Mouse (Mus musculus): Measurements from ENCODE around the gene Tcl1b1. TPM values are rescaled to one million over a fixed set of nuclear protein-coding genes. Genes with fewer than 3 reads are reported as not detected.
A peak's percentile ranks its signal among the peaks of the same experiment; 100 is the strongest.
"Not testable (repeated sequence)": the region's sequence is repeated elsewhere in the genome, so short reads cannot be mapped to it uniquely, and the experiment has no call there.

Gene Tcl1b1
- not detected in 2 replicates for polyA plus RNA-seq (2015; fragmentation: Nextera tagmentation; extraction: Ambion mirVana)

- no peaks in the 10 kb centered on the region for H3K4me1 ChIP-seq (replicated peaks)
- no peak for ATAC-seq (ENCODE audit: low read depth)
- 75% methylated on average over 4 of the region's 4 CpGs for WGBS
- H3K27ac ChIP-seq (replicated peaks): no peak within 1 kb of the TSS
- no peaks in the 10 kb centered on the region for H3K9me3 ChIP-seq
- no peak within 1 kb of the TSS for H3K4me3 ChIP-seq
- no peak within 1 kb of the TSS for H3K9ac ChIP-seq
- H3K4me2 ChIP-seq: no peak within 1 kb of the TSS
- no peaks in the 10 kb centered on the region for H3K27me3 ChIP-seq
- no peaks in the 10 kb centered on the region for H3K36me3 ChIP-seq
Measured at GRCm38 (mm10) chr12:105159390-105159789, at the start of gene Tcl1b1. Tcl1b1 (plus strand) TSS chr12:105159690.

DNA sequence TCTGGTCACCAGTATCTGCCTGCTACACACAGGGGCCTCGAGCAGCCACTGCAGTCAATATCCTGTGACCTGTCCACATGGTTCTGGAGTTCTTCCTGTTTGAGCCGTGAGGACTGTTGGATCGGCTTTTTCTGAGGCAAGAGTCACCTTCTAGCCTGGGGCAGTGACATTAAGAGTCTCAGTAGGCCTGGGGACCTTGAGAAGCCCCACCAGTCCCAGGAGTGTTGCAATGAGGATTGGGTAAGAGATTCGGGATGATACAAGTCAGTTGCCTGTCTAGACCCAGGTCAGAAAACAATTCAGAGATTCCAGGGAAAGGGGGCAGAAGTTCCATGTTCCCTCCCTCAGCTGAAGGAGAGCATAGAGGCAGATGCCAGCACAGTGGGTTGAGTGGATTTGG is 49.7 kb upstream of the Tcl1b1 start:
- no peaks in the 10 kb centered on the region for H3K36me3 ChIP-seq
- H3K27ac ChIP-seq (replicated peaks): no peak overlapping the region
- WGBS: 80% methylated on average over 4 of the region's 4 CpGs
- ATAC-seq (ENCODE audit: low read depth): no peak
- H3K9me3 ChIP-seq: no peaks in the 10 kb centered on the region
- peaks cover 25% of the 10 kb centered on the region for H3K4me1 ChIP-seq (replicated peaks)
- H3K27me3 ChIP-seq: 0 out of 2 replicates have a peak, but pooled peaks cover 5% of the 10 kb centered on the region
- no peak overlapping the region for H3K4me3 ChIP-seq
- H3K9ac ChIP-seq: no peak overlapping the region
- H3K4me2 ChIP-seq: no peak overlapping the region

- Histone ChIP-seq H3K27ac (replicated peaks) (peak overlapping the region; percentile 82), H3K9me3 (no peaks in the 10 kb centered on the region), H3K36me3 (no peaks in the 10 kb centered on the region), H3K4me3 (no peak overlapping the region), H3K27me3 (no peaks in the 10 kb centered on the region), H3K4me2 (peak overlapping the region; percentile 20; the same call in 1 of the 2 replicates), H3K4me1 (replicated peaks) (peaks cover 25% of the 10 kb centered on the region), H3K9ac (no peak overlapping the region; the same call in 1 of the 2 replicates)
- WGBS: 29% methylated on average over 13 of the region's 13 CpGs
- ATAC-seq (ENCODE audit: low read depth): peak; percentile 69
Measured at GRCm38 (mm10) chr12:105112321-105112988, 47.0 kb upstream of the Tcl1b1 start.

GRCm38 (mm10) chr12:105116648-105117047 is 42.8 kb upstream of the Tcl1b1 start:
- Histone ChIP-seq H3K4me3 (no peak overlapping the region), H3K36me3 (no peaks in the 10 kb centered on the region), H3K27me3 (no peaks in the 10 kb centered on the region), H3K4me2 (no peak overlapping the region), H3K9me3 (no peaks in the 10 kb centered on the region), H3K9ac (no peak overlapping the region), H3K4me1 (replicated peaks) (peaks cover 17% of the 10 kb centered on the region), H3K27ac (replicated peaks) (no peak overlapping the region)
- no peak for ATAC-seq (ENCODE audit: low read depth)
- 92% methylated on average over 1 of the region's 1 CpGs for WGBS

- H3K4me3 ChIP-seq: no peak overlapping the region
- H3K9me3 ChIP-seq: no peaks in the 10 kb centered on the region
- WGBS: 85% methylated on average over 6 of the region's 6 CpGs
- H3K4me2 ChIP-seq: no peak overlapping the region
- H3K9ac ChIP-seq: no peak overlapping the region
- H3K27me3 ChIP-seq: no peaks in the 10 kb centered on the region
- no peak for ATAC-seq (ENCODE audit: low read depth)
- no peak overlapping the region for H3K27ac ChIP-seq (replicated peaks)
- H3K4me1 ChIP-seq (replicated peaks): no peaks in the 10 kb centered on the region
- no peaks in the 10 kb centered on the region for H3K36me3 ChIP-seq
Measured at GRCm38 (mm10) chr12:105125362-105125761, 34.1 kb upstream of the Tcl1b1 start.

GRCm38 (mm10) chr12:105126516-105126915 is 33.0 kb upstream of the Tcl1b1 start:
- H3K4me1 ChIP-seq (replicated peaks): no peaks in the 10 kb centered on the region
- H3K4me3 ChIP-seq: no peak overlapping the region
- no peaks in the 10 kb centered on the region for H3K9me3 ChIP-seq
- H3K27me3 ChIP-seq: no peaks in the 10 kb centered on the region
- ATAC-seq (ENCODE audit: low read depth): no peak
- WGBS: 43% methylated on average over 4 of the region's 4 CpGs
- no peak overlapping the region for H3K9ac ChIP-seq
- H3K36me3 ChIP-seq: no peaks in the 10 kb centered on the region
- no peak overlapping the region for H3K4me2 ChIP-seq
- H3K27ac ChIP-seq (replicated peaks): no peak overlapping the region

DNA sequence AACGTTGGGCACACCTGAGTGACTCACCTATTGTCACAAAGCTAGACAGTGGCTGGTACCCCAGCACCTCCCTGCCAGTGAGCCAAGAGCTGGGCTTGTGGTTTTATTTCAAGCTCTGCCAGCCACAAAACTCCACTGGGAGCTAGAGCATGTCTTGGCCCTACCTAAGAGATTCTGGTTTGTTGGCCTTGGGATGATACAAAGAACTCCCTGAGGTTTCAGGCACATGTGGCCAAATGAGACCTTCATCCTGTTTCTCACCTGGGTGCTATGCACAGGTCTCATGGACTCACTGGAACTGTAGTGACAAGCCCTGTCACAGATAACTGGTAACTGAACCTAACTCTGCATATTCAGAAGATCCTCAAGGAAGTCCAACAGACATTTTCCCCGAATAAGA is 31.9 kb upstream of the Tcl1b1 start:
- no peak for ATAC-seq (ENCODE audit: low read depth)
- 91% methylated on average over 2 of the region's 2 CpGs for WGBS
- no peak overlapping the region for H3K4me2 ChIP-seq
- H3K4me3 ChIP-seq: no peak overlapping the region
- H3K4me1 ChIP-seq (replicated peaks): no peaks in the 10 kb centered on the region
- H3K9ac ChIP-seq: no peak overlapping the region
- H3K9me3 ChIP-seq: no peaks in the 10 kb centered on the region
- no peaks in the 10 kb centered on the region for H3K36me3 ChIP-seq
- no peaks in the 10 kb centered on the region for H3K27me3 ChIP-seq
- H3K27ac ChIP-seq (replicated peaks): no peak overlapping the region

GRCm38 (mm10) chr12:105129494-105130205 is 29.8 kb upstream of the Tcl1b1 start:
- H3K27me3 ChIP-seq; H3K36me3 ChIP-seq; H3K9ac ChIP-seq; H3K4me1 ChIP-seq (replicated peaks); H3K27ac ChIP-seq (replicated peaks); H3K4me2 ChIP-seq; H3K9me3 ChIP-seq; H3K4me3 ChIP-seq; ATAC-seq (ENCODE audit: low read depth): not testable (repeated sequence)
- 56% methylated on average over 3 of the region's 3 CpGs for WGBS

- not testable (repeated sequence) for H3K9me3 ChIP-seq; H3K4me2 ChIP-seq; ATAC-seq (ENCODE audit: low read depth); H3K4me1 ChIP-seq (replicated peaks); H3K4me3 ChIP-seq; H3K36me3 ChIP-seq; H3K27ac ChIP-seq (replicated peaks); H3K27me3 ChIP-seq; H3K9ac ChIP-seq
- 62% methylated on average over 2 of the region's 2 CpGs for WGBS
Measured at GRCm38 (mm10) chr12:105134167-105134566, 25.3 kb upstream of the Tcl1b1 start.

DNA sequence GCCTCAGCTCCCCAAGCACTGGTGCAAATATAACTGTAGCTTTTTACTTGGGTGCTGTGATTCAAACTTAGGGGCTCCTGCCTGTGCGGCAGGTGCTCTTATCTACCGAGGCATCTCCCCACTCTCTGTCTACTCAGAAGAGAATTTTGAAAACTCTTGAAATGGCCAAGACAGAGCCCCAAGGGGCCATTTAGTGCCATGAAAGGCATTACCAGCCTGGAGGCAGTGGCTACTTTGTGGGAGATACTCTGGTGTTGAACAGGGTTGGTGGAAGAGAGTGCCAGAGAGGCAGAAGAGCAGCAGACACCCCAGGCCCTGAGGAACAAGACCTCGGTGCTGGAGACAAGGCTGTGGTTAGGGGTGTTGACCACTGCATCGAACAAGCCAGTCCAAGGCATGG is 24.7 kb upstream of the Tcl1b1 start:
- not testable (repeated sequence) for H3K9ac ChIP-seq; ATAC-seq (ENCODE audit: low read depth); H3K4me3 ChIP-seq; H3K4me1 ChIP-seq (replicated peaks); H3K27ac ChIP-seq (replicated peaks); H3K36me3 ChIP-seq; H3K9me3 ChIP-seq; H3K27me3 ChIP-seq; H3K4me2 ChIP-seq
- 86% methylated on average over 4 of the region's 4 CpGs for WGBS

DNA sequence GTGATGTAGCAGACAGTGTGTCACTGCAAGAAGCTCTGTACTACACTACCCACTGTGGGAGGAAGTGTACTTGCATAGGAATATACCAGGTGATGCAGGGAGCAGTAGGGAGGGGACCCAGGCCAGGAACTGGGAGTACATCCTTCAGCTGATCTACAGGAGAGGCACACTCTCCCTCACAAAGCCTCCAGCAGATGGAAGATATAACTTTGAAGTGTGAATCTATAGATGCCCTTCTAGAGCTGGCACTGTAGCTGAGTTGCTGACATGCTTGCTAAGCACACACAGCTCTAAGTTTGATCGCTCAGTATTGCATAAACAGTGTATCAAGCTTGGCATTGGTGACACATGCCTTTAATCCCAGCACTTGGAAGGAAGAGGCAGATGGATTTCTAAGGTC is 21.8 kb upstream of the Tcl1b1 start:
- WGBS: 94% methylated on average over 1 of the region's 1 CpGs
- H3K27ac ChIP-seq (replicated peaks); H3K27me3 ChIP-seq; H3K4me2 ChIP-seq; H3K4me3 ChIP-seq; H3K9me3 ChIP-seq; H3K36me3 ChIP-seq; H3K4me1 ChIP-seq (replicated peaks); ATAC-seq (ENCODE audit: low read depth); H3K9ac ChIP-seq: not testable (repeated sequence)

- WGBS: 89% methylated on average over 3 of the region's 3 CpGs
- Histone ChIP-seq H3K4me2 (no peak overlapping the region), H3K9me3 (no peaks in the 10 kb centered on the region), H3K36me3 (no peaks in the 10 kb centered on the region), H3K27ac (replicated peaks) (no peak overlapping the region), H3K4me3 (no peak overlapping the region), H3K4me1 (replicated peaks) (no peaks in the 10 kb centered on the region), H3K9ac (no peak overlapping the region), H3K27me3 (no peaks in the 10 kb centered on the region)
- no peak for ATAC-seq (ENCODE audit: low read depth)
Measured at GRCm38 (mm10) chr12:105143096-105143495, 16.4 kb upstream of the Tcl1b1 start.

- not testable (repeated sequence) for H3K27ac ChIP-seq (replicated peaks); H3K4me3 ChIP-seq; H3K4me2 ChIP-seq; H3K9ac ChIP-seq; H3K27me3 ChIP-seq; H3K4me1 ChIP-seq (replicated peaks); H3K36me3 ChIP-seq; H3K9me3 ChIP-seq; ATAC-seq (ENCODE audit: low read depth)
- 45% methylated on average over 1 of the region's 1 CpGs for WGBS
Measured at GRCm38 (mm10) chr12:105144928-105145327, 14.6 kb upstream of the Tcl1b1 start.

Measured in neural tube, embryonic 13.5 days (tissue).